Mouse (Mus musculus): ENCODE measurements around the gene Pex19. TPM values are rescaled to one million over a fixed set of nuclear protein-coding genes. Genes with fewer than 3 reads are reported as not detected.

The Pex19 gene
- polyA plus RNA-seq, 1 experiment from 2014 or later: 161 TPM

Other genes starting within 250 kb of the Pex19 start
- not detected in 2 replicates for gene Gm10521, start 231.1 kb upstream of the Pex19 start, polyA plus RNA-seq (2015; fragmentation: Nextera tagmentation; extraction: Ambion mirVana)
- 0.61 and 0.62 TPM in 2 replicates for gene Slamf6, start 209.2 kb upstream of the Pex19 start, polyA plus RNA-seq (2015; fragmentation: Nextera tagmentation; extraction: Ambion mirVana)
- gene Vangl2, start 98.3 kb upstream of the Pex19 start, polyA plus RNA-seq (2015; fragmentation: Nextera tagmentation; extraction: Ambion mirVana): 6.1 and 6.8 TPM in 2 replicates
- gene Nhlh1, start 69.2 kb upstream of the Pex19 start, polyA plus RNA-seq (2015; fragmentation: Nextera tagmentation; extraction: Ambion mirVana): 0.09 TPM in 1 of 2 replicates, not detected in the other
- gene Copa, start 44.2 kb upstream of the Pex19 start, polyA plus RNA-seq (2015; fragmentation: Nextera tagmentation; extraction: Ambion mirVana): 204 and 218 TPM in 2 replicates
- gene Ncstn, start 44.0 kb upstream of the Pex19 start, polyA plus RNA-seq (2015; fragmentation: Nextera tagmentation; extraction: Ambion mirVana): 159 TPM in 2 replicates
- 93.2 and 102 TPM in 2 replicates for gene Dcaf8, start 21.3 kb downstream of the Pex19 start, polyA plus RNA-seq (2015; fragmentation: Nextera tagmentation; extraction: Ambion mirVana)
- gene Pea15a, start 80.0 kb downstream of the Pex19 start, polyA plus RNA-seq (2015; fragmentation: Nextera tagmentation; extraction: Ambion mirVana): 80.2 and 81.3 TPM in 2 replicates
- gene Casq1, start 93.1 kb downstream of the Pex19 start, polyA plus RNA-seq (2015; fragmentation: Nextera tagmentation; extraction: Ambion mirVana): 24.1 and 24.6 TPM in 2 replicates
- gene Atp1a4, start 131.7 kb downstream of the Pex19 start, polyA plus RNA-seq (2015; fragmentation: Nextera tagmentation; extraction: Ambion mirVana): not detected in 2 replicates
- gene Igsf8, start 134.9 kb downstream of the Pex19 start, polyA plus RNA-seq (2015; fragmentation: Nextera tagmentation; extraction: Ambion mirVana): 43.1 and 45.2 TPM in 2 replicates
- gene Atp1a2, start 171.3 kb downstream of the Pex19 start, polyA plus RNA-seq (2015; fragmentation: Nextera tagmentation; extraction: Ambion mirVana): 3.1 and 3.2 TPM in 2 replicates
- gene Kcnj9, start 202.6 kb downstream of the Pex19 start, polyA plus RNA-seq (2015; fragmentation: Nextera tagmentation; extraction: Ambion mirVana): not detected in 2 replicates
- gene Kcnj10, start 214.5 kb downstream of the Pex19 start, polyA plus RNA-seq (2015; fragmentation: Nextera tagmentation; extraction: Ambion mirVana): 0.07 and 0.10 TPM in 2 replicates
- gene Pigm, start 249.8 kb downstream of the Pex19 start, polyA plus RNA-seq (2015; fragmentation: Nextera tagmentation; extraction: Ambion mirVana): 5.0 and 5.6 TPM in 2 replicates

All from intestine, embryonic 16.5 days (tissue).